Mouse (Mus musculus): ENCODE measurements around the gene Btbd9. TPM values are rescaled to one million over a fixed set of nuclear protein-coding genes. Genes with fewer than 3 reads are reported as not detected.
A peak's percentile ranks its signal among the peaks of the same experiment; 100 is the strongest.
"Not testable (repeated sequence)": the region's sequence is repeated elsewhere in the genome, so short reads cannot be mapped to it uniquely, and the experiment has no call there.

Btbd9 gene
- 10 to 100 TPM; 35.6 to 45.4 TPM for total RNA-seq (2021)
- long read RNA-seq, experiment 1, full-length matches to known transcripts = 27 of 46 reads
- long read RNA-seq, experiment 1, partial matches to known transcripts = 2 of 46 reads
- long read RNA-seq, experiment 1, other reads (novel, unspliced or antisense) = 17 of 46 reads
- long read RNA-seq, experiment 2, full-length matches to known transcripts = 1 of 4 reads
- long read RNA-seq, experiment 2, partial matches to known transcripts = 3 of 4 reads
- long read RNA-seq, experiment 2, other reads (novel, unspliced or antisense) = 0 of 4 reads

GRCm38 (mm10) chr17:30575941-30576773 lies at the start of gene Btbd9:
TSS of gene Btbd9 (minus strand) at chr17:30576488.
- DNase-seq = peak; percentile 93 to 94

GRCm38 (mm10) chr17:30624132-30624531 lies 47.8 kb upstream of the Btbd9 start, which contains the start of gene Dnah8:
TSS of gene Dnah8 (plus strand) at chr17:30624354.
- DNase-seq = not testable (repeated sequence)

GRCm38 (mm10) chr17:30623200-30623599 lies 46.9 kb upstream of the Btbd9 start:
- no peak for DNase-seq

GRCm38 (mm10) chr17:30621450-30621849 lies 45.2 kb upstream of the Btbd9 start:
- no peak for DNase-seq

- DNase-seq = no peak
Observed at GRCm38 (mm10) chr17:30620548-30620947, 44.3 kb upstream of the Btbd9 start.

GRCm38 (mm10) chr17:30619153-30619552 lies 42.9 kb upstream of the Btbd9 start:
- DNase-seq = no peak

- DNase-seq = no peak
Observed at GRCm38 (mm10) chr17:30618136-30618891, 42.0 kb upstream of the Btbd9 start.

GRCm38 (mm10) chr17:30616203-30616602 lies 39.9 kb upstream of the Btbd9 start:
- no peak for DNase-seq

- no peak for DNase-seq
Observed at GRCm38 (mm10) chr17:30613350-30613749, 37.1 kb upstream of the Btbd9 start.

- DNase-seq = peak; percentile 100
Observed at GRCm38 (mm10) chr17:30612075-30612859, 36.0 kb upstream of the Btbd9 start.

- DNase-seq = no peak
Observed at GRCm38 (mm10) chr17:30611221-30612074, 35.2 kb upstream of the Btbd9 start.

- DNase-seq = no peak
Observed at GRCm38 (mm10) chr17:30610739-30611138, 34.5 kb upstream of the Btbd9 start.

GRCm38 (mm10) chr17:30609980-30610307 lies 33.7 kb upstream of the Btbd9 start:
- no peak for DNase-seq

- DNase-seq = no peak
Observed at GRCm38 (mm10) chr17:30609305-30609979, 33.2 kb upstream of the Btbd9 start.

- no peak for DNase-seq
Observed at GRCm38 (mm10) chr17:30607909-30608495, 31.7 kb upstream of the Btbd9 start.

GRCm38 (mm10) chr17:30607330-30607729 lies 31.0 kb upstream of the Btbd9 start:
- DNase-seq = no peak

- DNase-seq = no peak
Observed at GRCm38 (mm10) chr17:30606634-30607081, 30.4 kb upstream of the Btbd9 start.

- no peak for DNase-seq
Observed at GRCm38 (mm10) chr17:30606206-30606605, 29.9 kb upstream of the Btbd9 start.

GRCm38 (mm10) chr17:30605001-30605400 lies 28.7 kb upstream of the Btbd9 start:
- DNase-seq = no peak

- DNase-seq = peak; percentile 19 to 20
Observed at GRCm38 (mm10) chr17:30604296-30604695, 28.0 kb upstream of the Btbd9 start.
